Mouse (Mus musculus) mature B cell (primary cell): ENCODE measurements around the gene Itga9.

Source experiments
- in situ Hi-C: fragments of 300-500 bp; cut with MboI; formaldehyde crosslinking; loops from 2 replicates; pipeline ENCODE4 v1.14.3; 2019

Gene Itga9

GRCm38 (mm10) chr9:118875705-118876104 lies 269.2 kb downstream of the Itga9 start:
- in situ Hi-C loops = no loop called here

- in situ Hi-C loops = no loop called here
Measured at GRCm38 (mm10) chr9:118876902-118877301, 270.4 kb downstream of the Itga9 start.

GRCm38 (mm10) chr9:118877365-118878008 lies 271.0 kb downstream of the Itga9 start:
- in situ Hi-C loops = no loop called here

- in situ Hi-C loops = no loop called here
Measured at GRCm38 (mm10) chr9:118878596-118878995, 272.1 kb downstream of the Itga9 start.

GRCm38 (mm10) chr9:118881281-118881945 lies 274.9 kb downstream of the Itga9 start:
- in situ Hi-C loops = no loop called here

- in situ Hi-C loops = no loop called here
Measured at GRCm38 (mm10) chr9:118881946-118882284, 275.4 kb downstream of the Itga9 start.

GRCm38 (mm10) chr9:118883150-118883549 lies 276.7 kb downstream of the Itga9 start:
- in situ Hi-C loops = no loop called here

GRCm38 (mm10) chr9:118885785-118886184 lies 279.3 kb downstream of the Itga9 start:
- in situ Hi-C loops = no loop called here

GRCm38 (mm10) chr9:118887201-118887600 lies 280.7 kb downstream of the Itga9 start:
- in situ Hi-C loops = no loop called here

GRCm38 (mm10) chr9:118887734-118888133 lies 281.2 kb downstream of the Itga9 start:
- in situ Hi-C loops = no loop called here

GRCm38 (mm10) chr9:118890149-118890548 lies 283.7 kb downstream of the Itga9 start:
- in situ Hi-C loops = no loop called here

GRCm38 (mm10) chr9:118890645-118891044 lies 284.2 kb downstream of the Itga9 start:
- in situ Hi-C loops = no loop called here

- in situ Hi-C loops = no loop called here
Measured at GRCm38 (mm10) chr9:118891068-118891467, 284.6 kb downstream of the Itga9 start.

GRCm38 (mm10) chr9:118891593-118891992 lies 285.1 kb downstream of the Itga9 start:
- in situ Hi-C loops = no loop called here

GRCm38 (mm10) chr9:118895101-118895500 lies 288.6 kb downstream of the Itga9 start:
- in situ Hi-C loops = no loop called here

- in situ Hi-C loops = no loop called here
Measured at GRCm38 (mm10) chr9:118900677-118901076, 294.2 kb downstream of the Itga9 start.

GRCm38 (mm10) chr9:118901917-118902316 lies 295.4 kb downstream of the Itga9 start:
- in situ Hi-C loops = no loop called here

- in situ Hi-C loops = no loop called here
Measured at GRCm38 (mm10) chr9:118907934-118908620, 301.6 kb downstream of the Itga9 start.

GRCm38 (mm10) chr9:118913048-118913447 lies 306.6 kb downstream of the Itga9 start:
- in situ Hi-C loops = no loop called here

GRCm38 (mm10) chr9:118913613-118914012 lies 307.1 kb downstream of the Itga9 start:
- in situ Hi-C loops = no loop called here

- in situ Hi-C loops = no loop called here
Measured at GRCm38 (mm10) chr9:118914589-118914988, 308.1 kb downstream of the Itga9 start.

- in situ Hi-C loops = no loop called here
Measured at GRCm38 (mm10) chr9:118915290-118915689, 308.8 kb downstream of the Itga9 start.

GRCm38 (mm10) chr9:118919672-118920186 lies 313.2 kb downstream of the Itga9 start:
- in situ Hi-C loops = no loop called here
